Mouse (Mus musculus): ENCODE results near the gene 4632433K11Rik.

- TF ChIP-seq CTCF (IDR thresholded peaks at IDR 0.05; ENCODE audit: control insufficient read depth, insufficient read depth, insufficient read length) (no peak), MYOG (IDR thresholded peaks at IDR 0.05; ENCODE audit: control insufficient read depth, extremely low read depth, insufficient read length) (no peak), USF1 (IDR thresholded peaks at IDR 0.05; ENCODE audit: low read depth) (no peak), MAX (IDR thresholded peaks at IDR 0.05) (no peak), MYOD1 (IDR thresholded peaks at IDR 0.05; ENCODE audit: control insufficient read depth, insufficient read length, low read depth) (no peak), CEBPB (IDR thresholded peaks at IDR 0.05; ENCODE audit: low read depth) (no peak), FOSL1 (IDR thresholded peaks at IDR 0.05; ENCODE audit: insufficient read depth, low read length, poor library complexity, severe bottlenecking) (no peak)
Measured at GRCm38 (mm10) chr7:5059421-5059820, 25.5 kb downstream of the 4632433K11Rik start.
